8 mouse cellular contexts compared by ENCODE assay signal in the genomic region with DNA sequence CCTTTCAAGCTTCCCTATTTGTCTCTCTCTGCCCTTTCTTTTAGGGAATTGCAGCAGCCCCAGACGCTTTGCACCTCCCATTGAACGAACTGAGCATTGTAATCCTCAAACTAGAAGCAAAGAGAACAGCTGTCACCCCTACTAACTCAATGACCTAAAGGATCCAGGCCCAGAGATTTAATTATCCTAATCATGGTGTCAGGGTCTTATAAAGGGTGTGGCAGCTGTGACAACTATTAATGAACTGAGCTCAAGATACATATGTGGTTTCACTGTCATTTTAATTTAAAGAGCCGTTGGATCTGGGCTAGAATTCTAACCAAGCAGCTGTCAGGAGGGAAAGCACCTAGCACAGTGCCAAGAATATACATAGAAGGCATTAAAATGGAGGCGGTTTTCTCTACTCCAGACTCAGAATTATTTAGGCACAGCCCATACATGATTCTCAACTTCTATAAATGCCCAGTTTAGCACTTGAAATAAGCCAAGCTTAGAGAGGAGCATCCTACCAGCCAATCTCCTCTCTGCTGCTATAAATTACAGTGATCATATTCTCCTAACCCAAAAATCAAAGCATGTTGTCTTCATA. TPM values are rescaled to one million over a fixed set of nuclear protein-coding genes. Genes with fewer than 3 reads are reported as not detected.
DNase-seq lines count a peak whose midpoint lies in the region; ATAC-seq lines count a peak whose summit lies in the region.

No protein-coding gene starts in this region.

- peak overlapping the region; percentile 94 for H3K4me3 ChIP-seq in liver, embryonic 12.5 days

- peak overlapping the region; percentile 82 for H3K4me2 ChIP-seq in liver, embryonic 12.5 days

- H3K9ac ChIP-seq in liver, embryonic 12.5 days = peak overlapping the region; percentile 84

- peaks cover 18% of the 10 kb centered on the region for H3K4me1 ChIP-seq in liver, embryonic 12.5 days

- no peaks in the 10 kb centered on the region for H3K9me3 ChIP-seq in liver, embryonic 12.5 days (replicated peaks)

- H3K27ac ChIP-seq in liver, embryonic 12.5 days = no peak overlapping the region

- H3K27me3 ChIP-seq in liver, embryonic 12.5 days (replicated peaks) = no peaks in the 10 kb centered on the region

- peak; percentile 68 for ATAC-seq in frontal cortex, adult (ENCODE audit: low TSS enrichment)
- ATAC-seq in liver, embryonic 12.5 days = no peak
- ATAC-seq in inflammation-experienced regulatory T-cells, adult 6 months = no peak

- H3K36me3 ChIP-seq in liver, embryonic 12.5 days = peaks cover 10% of the 10 kb centered on the region; the same call in 1 of the 2 replicates

- WGBS in liver, embryonic 12.5 days (ENCODE audit: insufficient replicate concordance) = 32% methylated on average over 4 of the region's 4 CpGs

- DNase-seq in frontal cortex, postnatal 25 days (ENCODE audit: low spot score in 2 of 2) = no peak
- peak; percentile 29 for DNase-seq in right cerebral cortex, adult 18-20 months
- DNase-seq in right cerebral cortex, postnatal 4 days = no peak
- peak; percentile 79 for DNase-seq in telencephalon, adult 2 months (ENCODE audit: low read depth, low spot score)
- no peak for DNase-seq in urinary bladder, postnatal 25 days (ENCODE audit: low spot score)

RNA-seq across cellular contexts. Expression of a gene that starts 0.8 kb away (rescaled TPM):
- 22.2 and 23.3 TPM in 2 replicates for polyA plus RNA-seq in liver, embryonic 12.5 days (2016; fragmentation: Nextera tagmentation; extraction: Ambion mirVana)
- 10 to 100 TPM; 32.2 to 41.0 (median 38.0) TPM for polyA plus RNA-seq in inflammation-experienced regulatory T-cells, adult 6 months (2017; shearing (Covaris generic))

RNA-seq across cellular contexts. Expression of a gene that starts 17.4 kb away (rescaled TPM):
- 0.25 and 0.29 TPM in 2 replicates for polyA plus RNA-seq in liver, embryonic 12.5 days (2016; fragmentation: Nextera tagmentation; extraction: Ambion mirVana)
- under 1 TPM in 2 of 3 experiments, not detected in 1; 0.14 to 0.39 TPM for polyA plus RNA-seq in inflammation-experienced regulatory T-cells, adult 6 months (2017; shearing (Covaris generic))

Comparison
In these comparisons a context has a peak if more than half of its experiments do, and no peak if none do; other contexts are left out.
1. DNase-seq: peak in right cerebral cortex, adult 18-20 months (single experiment) and telencephalon, adult 2 months (single experiment); none in frontal cortex, postnatal 25 days (0 of 2), right cerebral cortex, postnatal 4 days (single experiment) and urinary bladder, postnatal 25 days (single experiment).